Mouse (Mus musculus) cortical plate, adult 2 months (tissue): ENCODE data around the gene Zfp780b. TPM values are rescaled to one million over a fixed set of nuclear protein-coding genes. Genes with fewer than 3 reads are reported as not detected.
"Not testable (repeated sequence)": the region's sequence is repeated elsewhere in the genome, so short reads cannot be mapped to it uniquely, and the experiment has no call there.

Experiments used
- H3K27ac ChIP-seq: fragments of 200-500 bp; 2 replicates; pipeline ENCODE4 v1.5.1; 2012; ENCODE audit warnings: low read length, control low read depth, inconsistent platforms; ENCODE audit not compliant: insufficient read depth
- H3K4me1 ChIP-seq: fragments of 200-500 bp; 2 replicates; pipeline ENCODE4 v1.6.1; 2011; ENCODE audit warnings: low read length; ENCODE audit not compliant: control insufficient read depth, insufficient read depth
- H3K4me3 ChIP-seq: fragments of 200-500 bp; 2 replicates; pipeline ENCODE4 v1.5.1; 2011; ENCODE audit warnings: mild to moderate bottlenecking, low read length, control low read depth; ENCODE audit not compliant: insufficient read depth
- CTCF ChIP-seq: fragments of 200-500 bp; IDR thresholded peaks from 2 replicates; pipeline ENCODE4 v1.5.1; 2011; ENCODE audit warnings: mild to moderate bottlenecking, control low read depth, low read length; ENCODE audit not compliant: insufficient read depth; ENCODE audit errors: extremely low read depth
- POLR2A ChIP-seq: fragments of 200-500 bp; IDR thresholded peaks from 2 replicates; pipeline ENCODE4 v1.6.1; 2011; ENCODE audit warnings: mild to moderate bottlenecking, low read length, control low read depth; ENCODE audit not compliant: insufficient read depth; ENCODE audit errors: extremely low read depth
- polyA plus RNA-seq: library from polyadenylated mRNA; depleted of rRNA; stranded (reverse); fragments of >200 nt; gene quantifications from 2 replicates; pipeline ENCODE4 v1.2.3, GENCODE M21; 2012; rRNA removed

Gene Zfp780b
- polyA plus RNA-seq, 1 experiment: 9.0 TPM

DNA sequence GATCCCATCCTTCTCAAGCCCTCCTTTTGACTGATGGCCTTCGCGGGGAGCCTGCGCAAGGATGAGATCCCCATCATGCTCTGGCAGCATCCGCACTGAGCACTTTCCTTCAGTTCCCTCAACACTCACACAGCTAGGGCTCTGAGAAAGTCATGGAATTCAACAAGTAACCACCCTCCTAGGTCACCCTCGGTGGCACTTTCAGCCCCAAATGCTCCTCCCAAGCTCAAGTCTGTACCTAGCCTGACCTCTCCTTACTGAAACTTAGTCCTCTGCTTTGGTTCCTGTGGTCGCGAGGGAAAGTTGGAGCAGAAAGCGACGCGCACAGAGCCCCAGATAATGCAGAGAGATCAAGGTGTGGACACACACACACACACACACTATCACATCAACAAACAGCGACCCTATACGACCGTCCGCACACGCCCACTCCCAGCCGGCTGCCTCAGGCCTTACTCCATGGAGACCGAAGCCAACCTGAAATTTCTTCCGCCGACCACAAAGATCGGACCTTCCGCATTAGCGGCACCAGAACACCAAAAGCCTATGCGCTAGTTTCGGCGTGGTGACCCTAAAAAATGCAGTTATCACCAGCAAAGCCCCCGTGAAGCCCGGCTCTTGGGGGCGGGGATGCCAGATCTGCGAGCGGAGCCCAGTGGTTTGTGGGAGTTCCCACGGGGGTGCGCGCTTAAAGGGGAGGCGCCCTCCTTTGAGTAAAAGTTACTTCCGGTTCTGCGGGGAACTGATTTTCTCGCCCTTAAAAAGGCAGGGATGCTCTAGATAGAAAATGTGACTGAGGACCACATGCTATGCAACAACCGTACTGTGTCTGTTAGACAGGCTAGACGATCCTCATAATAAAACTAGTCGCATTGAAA, 49.9 kb downstream of the Zfp780b start, which contains the start of gene Zfp974:
Gene Zfp974 (minus strand): TSS at position 643 of the 878 bp plus-strand sequence.
- H3K4me3 ChIP-seq: peak within 1 kb of the TSS; percentile 83
- 0 out of 2 replicates have a peak, but pooled peaks cover 1% of the 10 kb centered on the region for H3K4me1 ChIP-seq
- TF ChIP-seq POLR2A (0 out of 2 replicates have a peak, but pooled peaks have one; percentile 15), CTCF (no peak)
- H3K27ac ChIP-seq: no peak within 1 kb of the TSS

DNA sequence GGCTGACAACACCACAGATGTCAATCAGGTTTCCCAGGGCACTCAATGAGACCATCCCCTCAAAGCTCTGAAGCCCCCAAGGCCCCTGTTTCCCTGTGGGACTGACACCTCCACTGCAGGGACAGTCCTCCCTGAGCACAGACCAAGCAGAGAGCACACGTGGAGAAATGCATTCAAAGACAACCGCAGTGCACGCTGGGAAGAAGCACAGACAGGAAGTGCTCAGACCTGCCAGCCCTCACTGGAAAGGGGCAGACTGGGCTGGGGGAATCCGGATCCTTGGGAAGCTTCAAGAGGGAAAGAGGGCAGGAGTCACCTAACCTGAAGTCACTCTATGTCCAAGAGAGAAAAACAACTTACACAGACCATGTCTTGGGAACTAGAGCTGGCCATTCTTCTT, 51.9 kb downstream of the Zfp780b start:
- H3K4me3 ChIP-seq, H3K27ac ChIP-seq, H3K4me1 ChIP-seq: not testable (repeated sequence)

DNA sequence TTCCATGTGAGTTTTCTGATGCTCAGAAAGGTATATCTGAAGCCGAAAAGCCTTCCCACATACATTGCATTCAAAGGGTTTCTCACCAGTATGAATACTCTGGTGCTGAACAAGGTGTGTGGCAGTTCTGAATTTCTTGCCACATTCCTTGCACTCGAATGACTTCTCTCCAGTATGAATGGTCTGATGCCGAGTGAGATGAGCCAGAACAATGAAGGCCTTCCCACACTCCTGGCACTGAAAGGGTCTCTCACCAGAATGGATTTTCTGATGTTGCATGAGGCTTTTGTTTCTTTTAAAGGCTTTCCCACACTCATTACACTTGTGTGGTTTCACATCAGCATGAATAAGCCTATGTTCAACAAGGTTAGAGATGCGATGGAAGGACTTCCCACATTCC, 68.0 kb downstream of the Zfp780b start:
- H3K27ac ChIP-seq, H3K4me3 ChIP-seq, H3K4me1 ChIP-seq: not testable (repeated sequence)

Other genes with a start within 250 kb of the Zfp780b start
- gene Zfp60, start 247.8 kb downstream of the Zfp780b start, polyA plus RNA-seq: 15.9 and 17.3 TPM in 2 replicates
- gene Zfp626, start 172.0 kb downstream of the Zfp780b start, polyA plus RNA-seq: 3.9 and 4.0 TPM in 2 replicates
- 3.4 and 3.9 TPM in 2 replicates for gene Zfp59, start 140.6 kb downstream of the Zfp780b start, polyA plus RNA-seq
- gene Zfp607a, start 121.6 kb downstream of the Zfp780b start, polyA plus RNA-seq: 0.71 and 1.0 TPM in 2 replicates
- 5.6 and 6.0 TPM in 2 replicates for gene Zfp974, start 49.7 kb downstream of the Zfp780b start, polyA plus RNA-seq
- 1.7 and 2.4 TPM in 2 replicates for gene Zfp850, start 34.9 kb upstream of the Zfp780b start, polyA plus RNA-seq
- gene Psmc4, start 70.9 kb upstream of the Zfp780b start, polyA plus RNA-seq: 178 and 181 TPM in 2 replicates
- 0.21 and 0.40 TPM in 2 replicates for gene Fcgbp, start 92.1 kb upstream of the Zfp780b start, polyA plus RNA-seq
- gene 9530053A07Rik, start 150.3 kb upstream of the Zfp780b start, polyA plus RNA-seq: 0.06 TPM in 1 of 2 replicates, not detected in the other
- gene Fbl, start 190.5 kb upstream of the Zfp780b start, polyA plus RNA-seq: 78.3 and 82.6 TPM in 2 replicates
- 30.7 and 31.1 TPM in 2 replicates for gene Dyrk1b, start 200.3 kb upstream of the Zfp780b start, polyA plus RNA-seq